Mouse (Mus musculus) intestine, embryonic 15.5 days (tissue): Measurements from ENCODE around the gene Olfr10. TPM values are rescaled to one million over a fixed set of nuclear protein-coding genes. Genes with fewer than 3 reads are reported as not detected.

Experiments
- ATAC-seq: fragments of 200-750 bp; cut with Nextera tagmentation; 2 replicates; pipeline ENCODE4 v1.8.0; 2017; ENCODE audit warnings: moderate TSS enrichment, moderate library complexity
- H3K27ac ChIP-seq: fragments of 300-500 bp; sonication (generic); 2 replicates; pipeline ENCODE4 v1.5.1; 2015; ENCODE audit warnings: mild to moderate bottlenecking, inconsistent platforms
- H3K27me3 ChIP-seq: fragments of 300-500 bp; sonication (generic); replicated peaks from 2 replicates; pipeline ENCODE4 v1.6.1; 2015; ENCODE audit warnings: inconsistent platforms
- H3K36me3 ChIP-seq: fragments of 300-500 bp; sonication (generic); 2 replicates; pipeline ENCODE4 v1.6.1; 2015; ENCODE audit warnings: inconsistent platforms
- H3K4me1 ChIP-seq: fragments of 300-500 bp; sonication (generic); replicated peaks from 2 replicates; pipeline ENCODE4 v1.6.1; 2015; ENCODE audit warnings: inconsistent platforms
- H3K4me2 ChIP-seq: fragments of 300-500 bp; sonication (generic); replicated peaks from 2 replicates; pipeline ENCODE4 v1.6.1; 2015; ENCODE audit warnings: mild to moderate bottlenecking, inconsistent platforms
- H3K4me3 ChIP-seq: fragments of 300-500 bp; sonication (generic); replicated peaks from 2 replicates; pipeline ENCODE4 v1.5.1; 2015; ENCODE audit warnings: inconsistent platforms
- H3K9ac ChIP-seq: fragments of 300-500 bp; sonication (generic); 2 replicates; pipeline ENCODE4 v1.6.1; 2015; ENCODE audit warnings: inconsistent platforms
- H3K9me3 ChIP-seq: fragments of 300-500 bp; sonication (generic); 2 replicates; pipeline ENCODE4 v1.6.1; 2016; ENCODE audit warnings: inconsistent platforms
- WGBS: fragments of 180-500 bp; shearing (Covaris S2); methylation state at CpG from one replicate; pipeline ENCODE4 v1.1.7; 2015; 5-methylcytosine and 5-hydroxymethylcytosine counted together
- polyA plus RNA-seq: library from polyadenylated mRNA; unstranded; fragments of >200 nt; fragmentation: Nextera tagmentation; extraction: Ambion mirVana; gene quantifications from 2 replicates; pipeline ENCODE4 v1.2.1, GENCODE M21; 2015

The Olfr10 gene
- polyA plus RNA-seq, 1 experiment from 2014 or later: not detected

DNA sequence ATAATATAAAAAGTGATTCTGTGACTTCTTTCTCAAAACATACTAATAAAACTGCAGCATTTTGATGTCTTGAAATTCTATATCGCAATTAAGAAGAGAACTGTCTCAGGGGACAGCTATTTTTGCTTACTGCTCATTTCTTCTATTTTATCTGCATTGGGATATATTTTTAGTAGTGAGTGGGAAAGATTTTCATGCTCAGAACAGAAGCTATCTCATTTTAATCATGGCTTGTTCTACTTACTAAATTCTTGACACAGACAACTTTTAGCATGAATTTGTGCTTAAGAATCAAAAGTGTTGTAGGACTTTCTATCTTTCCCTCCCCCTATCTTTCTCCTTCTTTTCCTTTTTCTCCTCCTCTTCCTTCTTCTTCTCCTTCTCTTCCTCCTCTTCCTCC is 25.1 kb downstream of the Olfr10 start:
- H3K4me3 ChIP-seq: no peak overlapping the region
- ATAC-seq: no peak
- no peak overlapping the region for H3K9ac ChIP-seq
- H3K4me1 ChIP-seq: no peaks in the 10 kb centered on the region
- no peaks in the 10 kb centered on the region for H3K9me3 ChIP-seq
- no peaks in the 10 kb centered on the region for H3K27me3 ChIP-seq
- no peak overlapping the region for H3K27ac ChIP-seq
- WGBS: 63% methylated on average over 1 of the region's 1 CpGs
- H3K36me3 ChIP-seq: no peaks in the 10 kb centered on the region
- no peak overlapping the region for H3K4me2 ChIP-seq

DNA sequence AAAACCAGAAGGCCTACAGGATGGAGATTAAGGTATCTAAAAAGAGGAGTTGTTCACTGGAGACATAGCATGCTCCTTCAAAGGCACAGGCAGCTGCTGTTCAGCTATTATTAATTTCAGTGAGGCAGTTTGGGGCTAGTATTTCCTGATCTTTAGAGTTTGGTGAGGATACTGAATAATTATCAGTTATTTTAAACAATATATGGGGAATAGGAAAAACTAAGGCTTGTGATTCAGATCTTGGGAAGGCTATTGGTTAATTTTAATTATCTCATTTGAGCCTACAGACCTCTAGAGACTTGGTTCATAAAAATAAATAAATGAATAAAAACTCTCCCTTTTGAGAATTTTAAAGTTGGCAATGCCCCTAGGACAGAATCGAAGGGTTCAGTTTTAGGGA is 30.3 kb downstream of the Olfr10 start, which contains the start of gene Olfr1390:
Gene Olfr1390 (plus strand): TSS at position 301 of the 400 bp plus-strand sequence.
- Histone ChIP-seq H3K4me1 (no peaks in the 10 kb centered on the region), H3K9ac (no peak within 1 kb of the TSS), H3K4me3 (no peak within 1 kb of the TSS), H3K27ac (no peak within 1 kb of the TSS), H3K4me2 (no peak within 1 kb of the TSS), H3K27me3 (no peaks in the 10 kb centered on the region), H3K9me3 (no peaks in the 10 kb centered on the region), H3K36me3 (no peaks in the 10 kb centered on the region)
- WGBS: 85% methylated on average over 1 of the region's 1 CpGs
- ATAC-seq: no peak

DNA sequence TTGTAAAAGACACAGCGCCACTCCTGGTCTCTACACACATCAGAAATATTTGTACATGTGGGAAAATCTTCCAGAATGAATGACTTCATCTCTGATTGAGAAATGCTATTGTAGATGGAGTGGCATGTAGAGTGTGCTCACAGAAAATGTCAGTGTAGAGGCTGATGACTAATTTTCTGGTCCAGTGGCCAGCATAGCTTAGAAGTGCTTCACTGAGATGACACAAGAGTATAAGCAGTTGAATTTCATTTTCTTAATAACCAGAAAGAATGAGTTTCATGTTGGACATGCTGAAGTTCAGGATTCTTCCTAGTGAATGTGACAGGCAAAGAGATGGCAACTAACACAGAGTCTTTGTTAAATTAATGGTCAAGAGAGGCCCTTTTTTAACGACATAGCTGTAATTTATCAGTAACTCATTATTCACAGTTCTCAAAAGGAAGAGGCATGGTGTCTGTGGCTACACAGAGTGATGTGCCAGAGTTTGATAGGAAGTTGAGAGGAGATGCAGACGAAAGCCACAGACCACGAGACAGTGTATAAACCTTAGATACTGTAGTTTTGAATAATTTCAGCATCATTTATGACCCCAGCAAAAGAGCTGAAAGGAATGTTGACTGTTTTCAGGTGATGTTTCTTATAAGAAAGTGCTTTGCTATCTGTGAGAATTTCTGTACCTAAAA is 32.8 kb downstream of the Olfr10 start:
- Histone ChIP-seq H3K36me3 (no peaks in the 10 kb centered on the region), H3K4me2 (no peak overlapping the region), H3K27ac (no peak overlapping the region), H3K4me1 (no peaks in the 10 kb centered on the region), H3K9ac (no peak overlapping the region), H3K27me3 (no peaks in the 10 kb centered on the region), H3K9me3 (no peaks in the 10 kb centered on the region), H3K4me3 (no peak overlapping the region)
- no peak for ATAC-seq
- 60% methylated on average over 4 of the region's 4 CpGs for WGBS

Other genes with a start within 250 kb of the Olfr10 start
- gene Tgtp2, start 240.5 kb upstream of the Olfr10 start, polyA plus RNA-seq: 0.56 and 0.88 TPM in 2 replicates
- 3.1 and 3.2 TPM in 2 replicates for gene Ifi47, start 228.2 kb upstream of the Olfr10 start, polyA plus RNA-seq
- not detected in 2 replicates for gene Olfr1396, start 189.9 kb upstream of the Olfr10 start, polyA plus RNA-seq
- not detected in 2 replicates for gene Olfr1395, start 162.5 kb upstream of the Olfr10 start, polyA plus RNA-seq
- gene Olfr1394, start 150.4 kb upstream of the Olfr10 start, polyA plus RNA-seq: not detected in 2 replicates
- gene Btnl9, start 117.6 kb upstream of the Olfr10 start, polyA plus RNA-seq: 1.7 and 2.2 TPM in 2 replicates
- 24.4 and 28.6 TPM in 2 replicates for gene Zfp62, start 101.4 kb upstream of the Olfr10 start, polyA plus RNA-seq
- gene Mgat1, start 60.5 kb upstream of the Olfr10 start, polyA plus RNA-seq: 53.5 and 61.2 TPM in 2 replicates
- gene Olfr1393, start 26.4 kb upstream of the Olfr10 start, polyA plus RNA-seq: not detected in 2 replicates
- not detected in 2 replicates for gene Olfr1392, start 19.5 kb upstream of the Olfr10 start, polyA plus RNA-seq
- gene Olfr1391, start 18.0 kb downstream of the Olfr10 start, polyA plus RNA-seq: not detected in 2 replicates
- gene Olfr1390, start 30.4 kb downstream of the Olfr10 start, polyA plus RNA-seq: not detected in 2 replicates
- not detected in 2 replicates for gene Olfr1389, start 118.3 kb downstream of the Olfr10 start, polyA plus RNA-seq
- gene Olfr1388, start 131.9 kb downstream of the Olfr10 start, polyA plus RNA-seq: 0.06 and 0.10 TPM in 2 replicates
- not detected in 2 replicates for gene Olfr1387, start 150.6 kb downstream of the Olfr10 start, polyA plus RNA-seq
- not detected in 2 replicates for gene Olfr1386, start 160.3 kb downstream of the Olfr10 start, polyA plus RNA-seq
- not detected in 2 replicates for gene Olfr1385, start 184.3 kb downstream of the Olfr10 start, polyA plus RNA-seq
- not detected in 2 replicates for gene Olfr1384, start 202.0 kb downstream of the Olfr10 start, polyA plus RNA-seq
- gene Olfr1383, start 214.9 kb downstream of the Olfr10 start, polyA plus RNA-seq: not detected in 2 replicates
- gene Olfr1382, start 223.5 kb downstream of the Olfr10 start, polyA plus RNA-seq: not detected in 2 replicates
- gene Olfr1381, start 238.7 kb downstream of the Olfr10 start, polyA plus RNA-seq: not detected in 2 replicates